Mouse (Mus musculus): ENCODE data around the gene Cant1. TPM values are rescaled to one million over a fixed set of nuclear protein-coding genes. Genes with fewer than 3 reads are reported as not detected.

Cant1 gene
- polyA plus RNA-seq (2017; shearing (Covaris generic)), result 10 to 100 TPM; 23.6 to 35.7 (median 25.1) TPM

- peak; percentile 91 for ATAC-seq
These were observed at the start of gene Cant1 for GRCm38 (mm10) chr11:118418834-118419504. Cant1 (minus strand) TSS chr11:118419086.

GRCm38 (mm10) chr11:118467441-118468035 is 48.7 kb upstream of the Cant1 start:
- ATAC-seq, result no peak

GRCm38 (mm10) chr11:118460280-118460679 is 41.4 kb upstream of the Cant1 start:
- no peak for ATAC-seq

GRCm38 (mm10) chr11:118459536-118459935 is 40.6 kb upstream of the Cant1 start:
- no peak for ATAC-seq

GRCm38 (mm10) chr11:118459051-118459450 is 40.2 kb upstream of the Cant1 start:
- no peak for ATAC-seq

- no peak for ATAC-seq
These were observed 38.1 kb upstream of the Cant1 start for GRCm38 (mm10) chr11:118456937-118457336.

- no peak for ATAC-seq
These were observed 36.9 kb upstream of the Cant1 start for GRCm38 (mm10) chr11:118455788-118456187.

GRCm38 (mm10) chr11:118453886-118454671 is 35.2 kb upstream of the Cant1 start:
- no peak for ATAC-seq

GRCm38 (mm10) chr11:118452955-118453354 is 34.1 kb upstream of the Cant1 start:
- no peak for ATAC-seq

GRCm38 (mm10) chr11:118451211-118451610 is 32.3 kb upstream of the Cant1 start:
- ATAC-seq, result no peak

GRCm38 (mm10) chr11:118448385-118448784 is 29.5 kb upstream of the Cant1 start:
- ATAC-seq, result no peak

- ATAC-seq, result no peak
These were observed 28.5 kb upstream of the Cant1 start for GRCm38 (mm10) chr11:118447346-118447745.

GRCm38 (mm10) chr11:118445843-118446242 is 27.0 kb upstream of the Cant1 start:
- no peak for ATAC-seq

- ATAC-seq, result no peak
These were observed 24.5 kb upstream of the Cant1 start for GRCm38 (mm10) chr11:118443201-118443970.

- no peak for ATAC-seq
These were observed 23.8 kb upstream of the Cant1 start for GRCm38 (mm10) chr11:118442691-118443090.

- no peak for ATAC-seq
These were observed 20.0 kb upstream of the Cant1 start for GRCm38 (mm10) chr11:118438665-118439414.

GRCm38 (mm10) chr11:118436471-118436935 is 17.6 kb upstream of the Cant1 start:
- no peak for ATAC-seq

GRCm38 (mm10) chr11:118434093-118434492 is 15.2 kb upstream of the Cant1 start:
- no peak for ATAC-seq

- no peak for ATAC-seq
These were observed 14.5 kb upstream of the Cant1 start for GRCm38 (mm10) chr11:118433398-118433868.

GRCm38 (mm10) chr11:118431100-118431948 is 12.4 kb upstream of the Cant1 start:
- no peak for ATAC-seq
